Mouse (Mus musculus): ENCODE data around the gene Twnk. TPM values are rescaled to one million over a fixed set of nuclear protein-coding genes. Genes with fewer than 3 reads are reported as not detected.

Gene Twnk
- polyA plus RNA-seq, 1 experiment from 2014 or later, result 24.1 TPM

GRCm38 (mm10) chr19:45058113-45058839 is 52.8 kb downstream of the Twnk start:
- Histone ChIP-seq H3K4me3 (peak overlapping the region; percentile 64), H3K9ac (peak overlapping the region; percentile 89), H3K9me3 (no peaks in the 10 kb centered on the region), H3K4me2 (replicated peaks) (peak overlapping the region; percentile 83), H3K27me3 (peaks cover 1% of the 10 kb centered on the region; the same call in 1 of the 2 replicates), H3K36me3 (peaks cover 20% of the 10 kb centered on the region), H3K27ac (peak overlapping the region; percentile 98), H3K4me1 (peaks cover 27% of the 10 kb centered on the region)
- WGBS, result under 1% methylated on average over 34 of the region's 34 CpGs
- ATAC-seq (ENCODE audit: low FRiP score, low read depth), result peak; percentile 93

DNA sequence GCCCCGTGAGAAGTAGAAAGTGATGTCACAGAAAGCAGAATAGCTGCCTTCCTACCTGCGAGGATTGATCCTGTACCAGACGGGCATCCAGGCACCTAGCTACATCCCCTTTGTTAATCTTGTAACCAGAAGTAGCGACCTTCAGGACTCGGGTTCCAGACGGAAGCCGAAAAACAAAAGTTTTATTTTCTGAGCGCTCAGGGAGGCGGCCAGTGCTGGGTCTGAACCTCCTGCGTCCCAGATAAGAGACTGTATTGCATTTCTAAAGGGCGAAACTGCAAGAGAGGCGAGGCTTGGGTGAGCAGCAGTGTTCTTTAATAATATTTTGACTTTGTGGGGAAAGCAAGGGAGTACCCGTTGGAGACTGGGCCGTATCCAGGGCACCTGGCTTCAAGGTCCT is 53.4 kb downstream of the Twnk start:
- Histone ChIP-seq H3K9me3 (no peaks in the 10 kb centered on the region), H3K27ac (peak overlapping the region; percentile 98), H3K4me3 (peak overlapping the region; percentile 64), H3K9ac (peak overlapping the region; percentile 89), H3K27me3 (peaks cover 6% of the 10 kb centered on the region), H3K4me1 (peaks cover 27% of the 10 kb centered on the region), H3K36me3 (peaks cover 16% of the 10 kb centered on the region), H3K4me2 (replicated peaks) (peak overlapping the region; percentile 83)
- ATAC-seq (ENCODE audit: low FRiP score, low read depth), result no peak
- WGBS, result under 1% methylated on average over 14 of the region's 14 CpGs

Other genes with a start within 250 kb of the Twnk start
- 0.04 TPM in 1 of 2 replicates, not detected in the other for gene Pax2, start 249.6 kb upstream of the Twnk start, polyA plus RNA-seq (2015; fragmentation: Nextera tagmentation; extraction: Ambion mirVana)
- gene Slf2, start 74.5 kb upstream of the Twnk start, polyA plus RNA-seq (2015; fragmentation: Nextera tagmentation; extraction: Ambion mirVana), result 37.8 and 41.5 TPM in 2 replicates
- gene Sema4g, start 16.6 kb upstream of the Twnk start, polyA plus RNA-seq (2015; fragmentation: Nextera tagmentation; extraction: Ambion mirVana), result 6.9 and 7.4 TPM in 2 replicates
- 69.2 and 76.3 TPM in 2 replicates for gene Mrpl43, start 779 bp downstream of the Twnk start, polyA plus RNA-seq (2015; fragmentation: Nextera tagmentation; extraction: Ambion mirVana)
- 68.8 and 68.9 TPM in 2 replicates for gene Lzts2, start 8.8 kb downstream of the Twnk start, polyA plus RNA-seq (2015; fragmentation: Nextera tagmentation; extraction: Ambion mirVana)
- gene Pdzd7, start 40.1 kb downstream of the Twnk start, polyA plus RNA-seq (2015; fragmentation: Nextera tagmentation; extraction: Ambion mirVana), result 0.41 and 0.56 TPM in 2 replicates
- gene Sfxn3, start 41.8 kb downstream of the Twnk start, polyA plus RNA-seq (2015; fragmentation: Nextera tagmentation; extraction: Ambion mirVana), result 26.0 and 26.5 TPM in 2 replicates
- 18.6 and 20.4 TPM in 2 replicates for gene Kazald1, start 69.6 kb downstream of the Twnk start, polyA plus RNA-seq (2015; fragmentation: Nextera tagmentation; extraction: Ambion mirVana)
- 0.38 and 1.1 TPM in 2 replicates for gene Tlx1, start 145.0 kb downstream of the Twnk start, polyA plus RNA-seq (2015; fragmentation: Nextera tagmentation; extraction: Ambion mirVana)
- 1.4 and 1.5 TPM in 2 replicates for gene Lbx1, start 230.1 kb downstream of the Twnk start, polyA plus RNA-seq (2015; fragmentation: Nextera tagmentation; extraction: Ambion mirVana)

Measured in limb, embryonic 13.5 days (tissue).